Mouse (Mus musculus): ENCODE data around the gene Mpeg1.

The Mpeg1 gene

GRCm38 (mm10) chr19:12489675-12490570 is 29.3 kb downstream of the Mpeg1 start:
- in situ Hi-C loops (cut with MseI, MboI) = no loop called here

GRCm38 (mm10) chr19:12491636-12492035 is 31.1 kb downstream of the Mpeg1 start:
- in situ Hi-C loops (cut with MseI, MboI) = no loop called here

GRCm38 (mm10) chr19:12493453-12494186 is 33.0 kb downstream of the Mpeg1 start:
- in situ Hi-C loops (cut with MseI, MboI) = no loop called here

- in situ Hi-C loops (cut with MseI, MboI) = no loop called here
Measured at GRCm38 (mm10) chr19:12494187-12494458, 33.5 kb downstream of the Mpeg1 start.

GRCm38 (mm10) chr19:12494972-12495535 is 34.5 kb downstream of the Mpeg1 start:
- in situ Hi-C loops (cut with MseI, MboI) = no loop called here

GRCm38 (mm10) chr19:12496241-12496640 is 35.7 kb downstream of the Mpeg1 start:
- in situ Hi-C loops (cut with MseI, MboI) = no loop called here

GRCm38 (mm10) chr19:12497909-12498308 is 37.3 kb downstream of the Mpeg1 start:
- in situ Hi-C loops (cut with MseI, MboI) = no loop called here

- in situ Hi-C loops (cut with MseI, MboI) = no loop called here
Measured at GRCm38 (mm10) chr19:12498321-12498720, 37.7 kb downstream of the Mpeg1 start.

- in situ Hi-C loops (cut with MseI, MboI) = no loop called here
Measured at GRCm38 (mm10) chr19:12498941-12499340, 38.4 kb downstream of the Mpeg1 start.

GRCm38 (mm10) chr19:12499485-12499884 is 38.9 kb downstream of the Mpeg1 start:
- in situ Hi-C loops (cut with MseI, MboI) = no loop called here

GRCm38 (mm10) chr19:12500124-12500523 is 39.5 kb downstream of the Mpeg1 start:
- in situ Hi-C loops (cut with MseI, MboI) = loop anchor here (5.0 to 25.0 kb wide), 3 partner anchors 33 to 312 kb away; no protein-coding TSS in a partner anchor

- in situ Hi-C loops (cut with MseI, MboI) = loop anchor here (5.0 to 25.0 kb wide), 3 partner anchors 34 to 311 kb away; no protein-coding TSS in a partner anchor
Measured at GRCm38 (mm10) chr19:12500881-12501311, 40.3 kb downstream of the Mpeg1 start.

GRCm38 (mm10) chr19:12501370-12502347 is 41.1 kb downstream of the Mpeg1 start, which contains the start of gene Dtx4:
Dtx4 (minus strand) TSS chr19:12501454.
- in situ Hi-C loops (cut with MseI, MboI) = loop anchor here (5.0 to 25.0 kb wide), 3 partner anchors 34 to 311 kb away; no protein-coding TSS in a partner anchor

GRCm38 (mm10) chr19:12502756-12503155 is 42.2 kb downstream of the Mpeg1 start:
- in situ Hi-C loops (cut with MseI, MboI) = loop anchor here (5.0 to 25.0 kb wide), 3 partner anchors 35 to 310 kb away; no protein-coding TSS in a partner anchor

- in situ Hi-C loops (cut with MseI, MboI) = loop anchor here (5.0 to 25.0 kb wide), 3 partner anchors 78 to 310 kb away; no protein-coding TSS in a partner anchor
Measured at GRCm38 (mm10) chr19:12514621-12515020, 54.0 kb downstream of the Mpeg1 start.

All from mouse trophoblast stem cell (cell line).